Mouse (Mus musculus) c-Kit-positive CD71-positive TER-119-negative erythroid progenitor cells, embryonic 14.5 days (primary cell): ENCODE measurements at regions not wholly inside any gene's neighbourhood (a gene's known extent, or its start where the extent isn't known, plus 50 kb on each side); places are given as distances from the start of the nearest gene placed in this dataset.

Experiments used
- DNase-seq: peaks from one replicate; pipeline ENCODE4 v3.0.0-alpha.2; 2013; ENCODE audit warnings: low read depth

GRCm38 (mm10) chr11:45533402-45534056 lies 318.3 kb upstream of the Clint1 start:
- DNase-seq, result peak; percentile 9

- DNase-seq, result no peak
These were observed 316.3 kb upstream of the Clint1 start for GRCm38 (mm10) chr11:45535501-45536025.

GRCm38 (mm10) chr11:45538011-45538410 lies 313.8 kb upstream of the Clint1 start:
- no peak for DNase-seq

GRCm38 (mm10) chr11:45539459-45539858 lies 312.4 kb upstream of the Clint1 start:
- DNase-seq, result peak; percentile 2

- DNase-seq, result no peak
These were observed 307.3 kb upstream of the Clint1 start for GRCm38 (mm10) chr11:45544531-45544930.

- DNase-seq, result no peak
These were observed 305.8 kb upstream of the Clint1 start for GRCm38 (mm10) chr11:45545896-45546626.

GRCm38 (mm10) chr11:45546861-45547260 lies 305.0 kb upstream of the Clint1 start:
- DNase-seq, result no peak

GRCm38 (mm10) chr11:45550376-45550775 lies 301.5 kb upstream of the Clint1 start:
- no peak for DNase-seq

- DNase-seq, result no peak
These were observed 274.2 kb upstream of the Clint1 start for GRCm38 (mm10) chr11:45577469-45578154.

GRCm38 (mm10) chr11:45592335-45592734 lies 259.5 kb upstream of the Clint1 start:
- DNase-seq, result no peak

GRCm38 (mm10) chr11:45592890-45593642 lies 258.8 kb upstream of the Clint1 start:
- DNase-seq, result no peak

- DNase-seq, result no peak
These were observed 256.5 kb upstream of the Clint1 start for GRCm38 (mm10) chr11:45595372-45595771.

GRCm38 (mm10) chr11:45621824-45622223 lies 230.0 kb upstream of the Clint1 start:
- DNase-seq, result no peak

- DNase-seq, result no peak
These were observed 229.2 kb upstream of the Clint1 start for GRCm38 (mm10) chr11:45622701-45623100.

- no peak for DNase-seq
These were observed 227.6 kb upstream of the Clint1 start for GRCm38 (mm10) chr11:45624233-45624632.

GRCm38 (mm10) chr11:45629250-45629649 lies 222.6 kb upstream of the Clint1 start:
- no peak for DNase-seq

GRCm38 (mm10) chr11:45634535-45635235 lies 217.2 kb upstream of the Clint1 start:
- DNase-seq, result no peak

- no peak for DNase-seq
These were observed 216.0 kb upstream of the Clint1 start for GRCm38 (mm10) chr11:45635896-45636295.

GRCm38 (mm10) chr11:45639236-45639635 lies 212.6 kb upstream of the Clint1 start:
- DNase-seq, result no peak

- no peak for DNase-seq
These were observed 209.6 kb upstream of the Clint1 start for GRCm38 (mm10) chr11:45642142-45642756.
